Mouse (Mus musculus): ENCODE data around the gene Efna3. TPM values are rescaled to one million over a fixed set of nuclear protein-coding genes. Genes with fewer than 3 reads are reported as not detected.

The Efna3 gene
- polyA plus RNA-seq (2012; ENCODE audit: insufficient read depth, insufficient read length, missing spikeins): 0.44 TPM in 1 of 2 replicates, not detected in the other

DNA sequence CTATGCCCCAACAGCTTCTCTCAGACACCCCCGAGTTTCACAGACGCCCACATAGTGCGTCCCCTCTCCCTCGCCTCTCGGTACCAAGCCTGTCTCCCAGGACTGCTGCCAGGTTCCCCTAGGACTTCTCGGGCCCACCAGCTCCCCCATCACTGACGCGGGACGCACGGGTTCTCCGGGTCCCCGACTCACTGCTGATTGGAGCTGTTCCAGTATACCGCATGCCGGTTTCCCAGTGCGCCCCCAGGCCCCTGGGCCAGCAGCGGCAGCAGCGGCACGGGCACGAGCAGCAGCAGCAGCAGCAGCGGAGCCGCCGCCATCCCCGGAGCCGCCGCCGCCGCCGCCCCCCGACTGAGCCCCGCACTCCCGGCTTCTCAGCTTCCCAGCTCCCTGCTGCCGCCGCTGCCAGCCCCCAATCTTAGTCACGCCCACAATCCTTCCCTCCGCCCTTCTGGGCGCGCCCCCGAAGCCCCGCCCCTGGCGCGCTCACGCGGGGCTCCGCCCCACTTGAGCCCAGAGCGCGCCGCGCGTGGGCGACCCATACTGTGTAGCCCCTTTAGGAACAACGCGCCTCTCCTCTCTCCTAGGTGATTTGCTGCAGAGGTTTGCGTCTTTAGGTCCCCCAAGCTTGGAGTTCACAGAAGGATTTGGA, at the start of gene Efna3:
Gene Efna3 (minus strand): TSS at position 452 of the 652 bp plus-strand sequence.
- peaks cover 16% of the 10 kb centered on the region; the same call in 1 of the 2 replicates for H3K4me1 ChIP-seq (ENCODE audit: control insufficient read depth, insufficient read depth, insufficient read length, low read length)
- H3K4me3 ChIP-seq (ENCODE audit: insufficient read depth, low read depth, low read length): peak within 1 kb of the TSS; percentile 54

DNA sequence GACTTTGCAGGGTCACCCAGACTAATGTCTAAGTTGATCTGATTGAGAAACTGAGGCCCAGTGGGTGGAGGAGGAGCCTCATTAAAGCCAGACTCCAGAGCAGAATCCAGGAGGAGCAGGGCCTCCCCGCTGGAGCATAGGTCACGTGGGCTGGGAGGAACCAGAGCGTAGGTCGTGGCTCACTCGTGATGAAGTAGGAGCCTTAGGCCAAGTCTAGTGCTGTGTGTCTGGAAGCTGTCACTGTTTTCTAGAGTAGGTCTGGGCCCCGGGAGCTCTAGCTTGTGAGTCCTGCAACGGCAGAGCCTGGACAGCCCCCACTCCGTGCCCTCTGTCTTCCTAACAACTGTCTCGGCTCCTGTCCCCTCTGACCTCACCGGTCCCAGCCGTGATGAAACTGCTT, 44.6 kb upstream of the Efna3 start:
- H3K4me3 ChIP-seq (ENCODE audit: insufficient read depth, low read depth, low read length): peak overlapping the region; percentile 15; the same call in 1 of the 2 replicates
- peaks cover 9% of the 10 kb centered on the region for H3K4me1 ChIP-seq (ENCODE audit: control insufficient read depth, insufficient read depth, insufficient read length, low read length)
- H3K27ac ChIP-seq (replicated peaks; ENCODE audit: low read depth, low read length): peak overlapping the region; percentile 86

More for the DNA sequence above, at the start of gene Efna3:
- H3K27ac ChIP-seq (replicated peaks; ENCODE audit: low read depth, low read length): no peak within 1 kb of the TSS

DNA sequence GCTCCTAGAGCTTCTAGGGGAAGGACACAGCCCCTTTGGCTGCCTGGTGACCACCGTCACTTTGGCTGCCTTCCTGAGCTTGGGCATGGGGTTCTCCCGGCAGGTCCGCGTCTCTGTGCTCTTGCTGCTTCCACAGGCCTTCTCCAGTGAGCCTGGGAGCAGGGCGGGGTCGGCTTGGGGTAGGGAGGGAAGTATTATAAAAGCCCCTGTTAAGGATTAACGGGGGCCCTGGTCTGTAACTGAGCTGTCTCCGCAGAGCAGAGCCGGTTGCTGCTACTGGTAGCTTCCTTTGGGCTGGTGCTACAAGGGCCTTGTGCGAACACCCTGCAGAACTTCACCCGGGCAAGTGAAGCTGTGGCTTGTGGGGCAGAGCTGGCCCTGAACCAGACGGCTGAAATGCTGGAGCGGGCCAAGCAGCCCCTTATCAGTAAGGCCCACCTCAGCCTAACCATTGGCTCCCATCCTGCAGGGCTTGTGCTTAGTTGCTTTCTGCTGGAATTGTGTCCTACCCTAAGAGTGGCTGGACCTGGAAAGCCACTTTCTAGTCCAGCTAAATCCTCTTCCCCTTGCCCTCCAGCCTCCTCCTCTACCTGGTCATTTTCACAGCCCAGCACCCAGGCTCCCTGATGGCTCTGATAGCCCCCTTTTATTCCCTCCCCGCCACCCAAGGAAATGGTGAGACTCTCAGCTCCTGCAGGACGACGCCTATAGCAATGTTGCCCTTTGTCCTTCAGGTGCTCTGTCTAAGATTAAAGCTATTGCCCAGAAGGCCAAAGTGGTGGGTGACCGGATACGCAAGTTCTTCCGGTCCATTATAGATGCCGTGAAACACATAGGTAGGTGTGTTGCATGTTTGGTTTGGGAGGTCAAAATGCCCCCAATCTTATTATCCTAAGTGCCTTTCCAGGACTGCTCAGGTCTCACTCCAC, 43.0 kb upstream of the Efna3 start:
- no peak overlapping the region for H3K4me3 ChIP-seq (ENCODE audit: insufficient read depth, low read depth, low read length)
- H3K27ac ChIP-seq (replicated peaks; ENCODE audit: low read depth, low read length): no peak overlapping the region
- peaks cover 9% of the 10 kb centered on the region for H3K4me1 ChIP-seq (ENCODE audit: control insufficient read depth, insufficient read depth, insufficient read length, low read length)

DNA sequence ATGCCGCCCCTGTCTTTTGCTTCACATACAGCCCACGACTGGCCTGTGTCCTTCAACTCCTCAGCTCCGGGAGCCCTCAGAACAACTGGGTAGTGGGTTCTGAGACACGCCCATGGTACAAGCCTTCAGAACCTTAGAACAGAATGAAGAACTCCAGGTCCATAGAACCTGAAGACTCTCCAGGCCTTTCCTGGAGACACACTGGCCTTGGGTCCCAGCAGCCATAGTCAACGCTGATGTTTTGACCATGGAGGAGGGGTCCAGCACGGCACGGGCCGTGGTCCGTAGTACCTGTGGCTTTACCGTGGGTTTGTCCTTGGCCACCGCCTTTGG, 42.4 kb upstream of the Efna3 start, which contains the start of gene Dcst1:
Gene Dcst1 (minus strand): TSS at position 101 of the 333 bp plus-strand sequence.
- Histone ChIP-seq H3K4me1 (ENCODE audit: control insufficient read depth, insufficient read depth, insufficient read length, low read length) (peaks cover 9% of the 10 kb centered on the region), H3K4me3 (ENCODE audit: insufficient read depth, low read depth, low read length) (no peak within 1 kb of the TSS), H3K27ac (replicated peaks; ENCODE audit: low read depth, low read length) (no peak within 1 kb of the TSS)

DNA sequence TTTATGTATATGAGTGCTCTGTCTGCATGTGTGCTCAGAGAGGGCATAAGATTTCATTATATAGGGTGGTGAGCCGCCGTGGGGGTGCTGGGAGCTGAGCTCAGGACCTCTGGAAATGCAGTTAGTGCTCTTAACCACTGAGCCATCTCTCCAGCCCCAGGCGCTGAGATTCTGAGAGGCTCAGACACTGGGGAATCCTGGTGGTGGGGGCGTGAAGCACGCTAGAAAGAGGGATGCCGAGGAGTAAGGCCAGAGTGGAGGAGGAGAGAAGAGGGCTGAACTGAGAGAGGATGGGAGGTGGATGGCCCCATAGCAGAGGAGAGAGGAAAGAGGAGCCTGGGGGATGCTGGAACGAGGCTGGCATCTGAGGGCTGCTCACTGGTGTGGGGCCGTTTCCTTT, 41.9 kb upstream of the Efna3 start:
- no peak overlapping the region for H3K27ac ChIP-seq (replicated peaks; ENCODE audit: low read depth, low read length)

GRCm38 (mm10) chr3:89361675-89362074, 38.9 kb upstream of the Efna3 start, which contains the start of gene Dcst2:
Gene Dcst2 (plus strand): TSS chr3:89361975.
- Histone ChIP-seq H3K4me3 (ENCODE audit: insufficient read depth, low read depth, low read length) (no peak within 1 kb of the TSS), H3K27ac (replicated peaks; ENCODE audit: low read depth, low read length) (no peak within 1 kb of the TSS), H3K4me1 (ENCODE audit: control insufficient read depth, insufficient read depth, insufficient read length, low read length) (peaks cover under 1% of the 10 kb centered on the region)

More for the DNA sequence above, 41.9 kb upstream of the Efna3 start:
- Histone ChIP-seq H3K4me1 (ENCODE audit: control insufficient read depth, insufficient read depth, insufficient read length, low read length) (peaks cover 9% of the 10 kb centered on the region), H3K4me3 (ENCODE audit: insufficient read depth, low read depth, low read length) (no peak overlapping the region)

DNA sequence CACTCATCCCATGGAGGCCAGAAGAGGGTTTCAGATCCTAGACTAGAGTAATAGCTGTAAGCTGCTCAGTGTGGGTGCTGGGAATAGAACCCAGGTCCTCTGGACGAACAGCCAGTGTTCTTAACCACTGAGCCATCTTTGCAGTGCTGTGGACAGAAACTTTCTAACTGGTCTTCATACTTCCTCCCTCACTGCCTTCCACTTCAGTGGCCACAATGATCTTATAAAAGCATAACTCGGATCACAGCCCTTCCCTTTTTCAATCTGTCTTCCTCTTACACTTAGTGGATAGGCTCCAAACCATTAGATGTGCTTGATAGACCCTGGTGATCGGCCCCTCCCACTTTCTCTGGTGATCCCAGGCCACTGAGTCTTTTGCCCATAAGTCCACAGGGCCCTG, 37.5 kb upstream of the Efna3 start:
- H3K4me1 ChIP-seq (ENCODE audit: control insufficient read depth, insufficient read depth, insufficient read length, low read length): no peaks in the 10 kb centered on the region
- no peak overlapping the region for H3K27ac ChIP-seq (replicated peaks; ENCODE audit: low read depth, low read length)
- no peak overlapping the region for H3K4me3 ChIP-seq (ENCODE audit: insufficient read depth, low read depth, low read length)

GRCm38 (mm10) chr3:89359630-89360029, 36.9 kb upstream of the Efna3 start:
- H3K4me1 ChIP-seq (ENCODE audit: control insufficient read depth, insufficient read depth, insufficient read length, low read length): no peaks in the 10 kb centered on the region
- no peak overlapping the region for H3K4me3 ChIP-seq (ENCODE audit: insufficient read depth, low read depth, low read length)
- no peak overlapping the region for H3K27ac ChIP-seq (replicated peaks; ENCODE audit: low read depth, low read length)

DNA sequence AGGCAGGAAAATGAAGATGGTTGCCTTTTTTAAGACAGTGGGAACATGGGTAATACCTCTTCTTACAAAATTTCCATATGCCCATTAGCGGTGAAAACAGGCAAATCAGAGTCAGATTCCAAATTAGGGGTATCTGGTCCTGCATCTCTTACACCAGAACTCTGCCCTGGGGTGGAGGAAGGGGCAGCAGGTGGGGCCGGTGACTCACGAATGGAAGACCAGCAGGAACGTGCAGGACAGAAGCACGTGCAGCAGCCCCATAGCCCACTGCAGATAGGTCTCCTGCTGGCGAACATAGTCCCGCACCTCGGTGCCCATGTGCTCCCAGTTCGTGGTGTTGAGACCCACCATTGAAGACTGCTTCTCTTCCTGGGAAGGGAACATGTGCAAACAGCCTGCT, 33.3 kb upstream of the Efna3 start:
- H3K27ac ChIP-seq (replicated peaks; ENCODE audit: low read depth, low read length): no peak overlapping the region

GRCm38 (mm10) chr3:89355512-89355902, 32.7 kb upstream of the Efna3 start:
- H3K27ac ChIP-seq (replicated peaks; ENCODE audit: low read depth, low read length): peak overlapping the region; percentile 11; the same call in 1 of the 2 replicates
- H3K4me3 ChIP-seq (ENCODE audit: insufficient read depth, low read depth, low read length): no peak overlapping the region
- no peaks in the 10 kb centered on the region for H3K4me1 ChIP-seq (ENCODE audit: control insufficient read depth, insufficient read depth, insufficient read length, low read length)

More for the DNA sequence above, 33.3 kb upstream of the Efna3 start:
- Histone ChIP-seq H3K4me1 (ENCODE audit: control insufficient read depth, insufficient read depth, insufficient read length, low read length) (no peaks in the 10 kb centered on the region), H3K4me3 (ENCODE audit: insufficient read depth, low read depth, low read length) (no peak overlapping the region)

GRCm38 (mm10) chr3:89354816-89355511, 32.2 kb upstream of the Efna3 start:
- peak overlapping the region; percentile 11; the same call in 1 of the 2 replicates for H3K27ac ChIP-seq (replicated peaks; ENCODE audit: low read depth, low read length)

GRCm38 (mm10) chr3:89351271-89351670, 28.5 kb upstream of the Efna3 start:
- Histone ChIP-seq H3K27ac (replicated peaks; ENCODE audit: low read depth, low read length) (no peak overlapping the region), H3K4me1 (ENCODE audit: control insufficient read depth, insufficient read depth, insufficient read length, low read length) (peaks cover 7% of the 10 kb centered on the region; the same call in 1 of the 2 replicates), H3K4me3 (ENCODE audit: insufficient read depth, low read depth, low read length) (no peak overlapping the region)

More at GRCm38 (mm10) chr3:89354816-89355511, 32.2 kb upstream of the Efna3 start:
- H3K4me3 ChIP-seq (ENCODE audit: insufficient read depth, low read depth, low read length): no peak overlapping the region
- H3K4me1 ChIP-seq (ENCODE audit: control insufficient read depth, insufficient read depth, insufficient read length, low read length): no peaks in the 10 kb centered on the region

DNA sequence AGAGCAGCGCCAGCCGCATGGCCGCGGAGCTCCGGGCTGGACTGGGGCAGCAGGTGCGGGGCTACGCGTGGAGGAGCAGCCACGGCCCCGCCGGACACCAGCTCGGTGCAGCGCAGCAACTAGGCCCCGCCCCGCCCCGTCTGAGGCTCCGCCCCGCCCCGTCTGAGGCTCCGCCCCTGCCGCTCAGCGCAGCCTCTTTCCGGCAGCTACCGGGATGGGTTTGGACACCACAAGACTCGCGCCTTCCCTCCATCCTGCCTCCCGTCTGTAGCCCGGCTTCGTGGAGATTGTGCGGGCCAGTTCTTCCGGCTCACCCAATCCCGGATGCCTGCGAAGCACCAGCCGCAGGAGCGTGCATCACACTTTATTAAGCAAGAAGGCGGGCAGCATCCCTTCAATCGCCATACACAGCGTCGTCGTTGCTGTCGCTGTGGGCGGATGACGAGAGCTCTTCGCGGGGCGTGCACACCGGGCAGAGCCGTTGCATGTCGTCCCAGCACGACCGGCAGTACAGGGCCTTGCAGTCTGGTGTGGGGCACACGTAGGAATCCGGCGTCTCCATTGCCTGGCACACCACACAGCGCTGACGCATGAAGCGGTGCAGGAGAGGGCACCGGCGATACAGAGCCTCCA, 27.2 kb upstream of the Efna3 start, which contains the start of gene Adam15:
Gene Adam15 (minus strand): TSS at position 128 of the 633 bp plus-strand sequence.
- Histone ChIP-seq H3K4me1 (ENCODE audit: control insufficient read depth, insufficient read depth, insufficient read length, low read length) (peaks cover 7% of the 10 kb centered on the region; the same call in 1 of the 2 replicates), H3K27ac (replicated peaks; ENCODE audit: low read depth, low read length) (peak within 1 kb of the TSS; percentile 97)

More for the DNA sequence above, 27.2 kb upstream of the Efna3 start, which contains the start of gene Adam15:
- peak within 1 kb of the TSS; percentile 81 for H3K4me3 ChIP-seq (ENCODE audit: insufficient read depth, low read depth, low read length)
